Mouse (Mus musculus) layer of hippocampus, adult 9-11 months (tissue): Measurements from ENCODE around the gene Mterf2.

Experiments
- DNase-seq: peaks from one replicate; pipeline ENCODE4 v3.0.0; 2022

Gene Mterf2

GRCm38 (mm10) chr10:85127395-85128287 is at the start of gene Mterf2:
TSS of gene Mterf2 (minus strand) at chr10:85128027.
- DNase-seq = peak; percentile 99

DNA sequence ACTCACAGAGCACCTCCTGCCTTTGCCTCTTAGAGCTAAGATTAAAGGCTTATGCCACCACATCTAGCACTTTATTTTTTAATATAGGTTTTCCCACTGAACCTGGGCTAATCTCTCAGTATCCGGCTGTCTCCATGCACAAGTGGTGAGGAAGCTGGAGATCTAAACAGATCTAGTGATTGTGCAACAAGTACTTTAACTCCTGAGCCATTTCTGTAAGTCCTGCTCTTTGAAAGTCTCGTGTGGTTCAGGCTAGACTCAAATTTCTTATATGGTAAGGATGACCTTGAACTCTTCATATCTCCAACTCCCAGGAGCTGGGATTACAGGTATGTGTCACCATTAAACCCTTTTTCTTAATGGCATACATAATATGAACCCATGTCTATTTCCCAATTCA is 48.8 kb upstream of the Mterf2 start:
- DNase-seq = no peak

- no peak for DNase-seq
Measured at GRCm38 (mm10) chr10:85165306-85165705, 37.5 kb upstream of the Mterf2 start.

DNA sequence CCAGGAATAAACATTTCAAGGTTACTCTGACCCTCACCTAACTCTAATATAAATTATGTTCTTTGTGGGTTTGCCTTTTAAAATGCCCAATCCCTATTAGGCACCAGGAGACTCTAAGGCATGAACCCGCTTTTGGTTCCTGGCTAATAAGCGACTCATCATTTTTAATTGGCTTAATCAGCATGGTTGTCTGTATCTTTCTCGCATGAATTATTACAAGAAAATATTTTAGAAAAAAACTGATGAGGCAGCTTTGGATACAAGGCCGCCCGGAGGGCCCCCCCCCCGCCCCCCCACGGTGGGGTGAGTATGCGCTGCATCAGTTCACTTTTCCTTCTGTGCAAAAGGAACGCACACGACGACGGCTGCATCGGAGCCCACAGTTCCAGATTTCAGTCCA is 37.0 kb upstream of the Mterf2 start:
- DNase-seq = no peak

DNA sequence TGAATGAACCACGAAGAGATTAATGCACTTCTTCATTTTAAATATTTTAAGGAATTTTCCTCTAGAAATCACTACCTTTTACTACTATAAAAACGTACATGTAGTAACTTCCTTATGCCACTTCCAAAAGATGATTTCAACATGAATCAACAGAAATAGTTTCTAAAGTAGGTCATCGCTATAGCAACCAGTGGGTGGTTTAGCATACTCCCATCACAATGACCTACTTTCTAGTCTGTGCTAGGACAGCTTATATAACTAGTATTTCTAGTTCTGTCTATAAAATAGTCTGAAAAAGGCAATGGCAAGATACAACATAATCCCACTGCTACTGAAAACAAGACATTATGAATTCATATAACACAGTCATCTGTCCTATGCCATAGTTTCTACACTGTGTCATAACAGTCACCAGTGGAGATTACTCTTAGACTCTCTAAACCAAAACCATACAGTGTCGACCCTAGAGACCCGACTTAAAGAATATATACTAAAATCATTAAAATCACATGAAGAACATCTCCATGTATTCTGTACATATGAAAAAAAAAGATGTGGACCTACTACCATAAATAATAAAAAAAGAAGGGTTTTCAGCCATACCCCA is 34.0 kb upstream of the Mterf2 start:
- peak; percentile 34 for DNase-seq

GRCm38 (mm10) chr10:85159989-85160619 is 32.3 kb upstream of the Mterf2 start:
- no peak for DNase-seq

DNA sequence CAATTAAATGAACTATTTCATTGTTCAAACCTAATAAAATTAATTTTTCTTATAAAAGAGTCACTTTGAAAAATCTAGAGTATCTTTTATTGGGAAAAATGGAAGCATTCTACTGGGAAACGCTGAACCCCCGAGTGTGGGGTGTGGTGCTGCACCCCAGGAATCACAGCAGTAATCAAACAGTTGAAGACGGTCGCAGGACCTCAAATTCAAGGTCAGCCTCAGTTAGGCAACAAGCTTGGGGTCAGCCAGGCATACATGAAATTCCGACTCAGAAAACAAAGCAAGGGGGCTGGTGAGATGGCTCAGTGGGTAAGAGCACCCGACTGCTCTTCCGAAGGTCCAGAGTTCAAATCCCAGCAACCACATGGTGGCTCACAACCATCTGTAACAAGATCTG is 29.6 kb upstream of the Mterf2 start:
- DNase-seq = no peak

DNA sequence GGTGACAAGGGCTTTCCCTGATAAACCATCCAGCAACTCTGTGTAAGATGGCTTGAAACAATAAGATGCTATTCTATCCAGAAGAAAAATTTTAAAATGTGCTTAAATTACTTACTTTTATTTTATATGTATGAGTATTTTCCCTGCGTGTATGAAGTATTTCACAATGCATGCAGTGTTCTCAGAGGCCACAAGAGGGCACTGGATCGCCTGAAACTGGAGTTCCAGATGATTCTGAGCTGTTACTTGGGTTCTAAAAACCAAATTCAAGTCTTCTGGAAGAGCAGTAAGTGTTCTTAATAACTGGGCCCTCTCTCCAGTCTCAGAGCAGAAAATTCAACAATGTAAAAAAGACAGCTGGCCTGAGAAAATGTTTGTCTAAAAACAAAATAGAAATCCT is 26.4 kb upstream of the Mterf2 start:
- DNase-seq = peak; percentile 10

DNA sequence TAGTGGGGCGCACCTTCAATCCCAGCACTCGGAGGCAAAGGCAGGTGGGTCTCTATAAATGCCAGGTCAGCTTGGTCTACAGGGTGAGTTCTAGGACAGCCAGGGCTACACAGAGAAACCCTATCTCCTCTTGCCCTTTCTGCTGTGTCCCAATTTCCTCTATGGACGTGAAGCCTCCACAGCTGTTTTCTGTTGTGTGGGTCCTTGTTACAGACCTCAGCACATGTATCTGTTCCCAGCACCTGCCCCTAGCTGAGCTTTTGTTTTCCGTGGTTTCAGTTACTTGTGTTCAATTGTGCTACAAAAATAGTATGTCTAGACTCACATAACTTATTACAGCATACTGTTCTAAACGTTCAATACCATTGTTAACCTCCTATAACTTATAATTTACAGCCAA is 21.4 kb upstream of the Mterf2 start:
- DNase-seq = no peak

DNA sequence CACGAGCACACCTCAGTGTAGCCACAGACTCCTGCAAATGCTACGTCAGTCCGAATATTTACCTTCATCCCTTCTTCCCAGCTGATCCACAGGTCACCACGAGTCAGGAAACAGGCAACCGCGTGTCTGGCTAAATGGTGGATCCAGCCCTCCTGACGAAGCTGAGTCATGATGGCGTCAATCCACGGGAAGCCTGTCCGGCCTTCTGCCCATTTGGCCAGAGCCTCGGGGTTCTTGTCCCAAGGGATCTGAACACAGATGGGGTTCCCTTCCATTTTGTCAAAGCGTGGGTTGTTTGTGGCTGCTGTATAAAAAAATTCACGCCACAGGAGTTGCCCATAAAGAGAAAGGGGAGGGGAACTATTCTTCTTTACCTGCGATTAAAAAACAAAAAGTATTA is 18.5 kb upstream of the Mterf2 start:
- no peak for DNase-seq

GRCm38 (mm10) chr10:85141465-85141864 is 13.6 kb upstream of the Mterf2 start:
- DNase-seq = no peak

- DNase-seq = no peak
Measured at GRCm38 (mm10) chr10:85136573-85136972, 8.7 kb upstream of the Mterf2 start.

GRCm38 (mm10) chr10:85128453-85128852 is 626 bp upstream of the Mterf2 start:
- no peak for DNase-seq

DNA sequence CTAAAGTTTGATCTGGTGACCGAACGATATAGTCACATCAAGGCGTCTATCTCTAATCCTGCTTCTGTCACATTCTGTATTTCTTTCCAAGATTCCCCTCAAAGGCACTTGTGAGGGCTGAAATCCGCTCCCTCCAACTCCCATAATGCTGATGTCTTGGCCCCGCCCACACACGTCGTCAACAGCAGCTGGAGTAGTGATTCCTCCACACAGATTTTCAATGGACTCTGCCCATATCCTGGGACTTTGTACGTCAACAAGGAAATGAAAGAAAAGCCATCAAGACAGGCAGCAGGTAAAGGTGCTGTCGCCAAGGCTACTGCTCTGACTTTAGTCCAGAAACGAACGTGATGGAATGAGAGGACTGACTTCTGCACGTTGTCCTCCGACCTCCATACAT is 2.6 kb downstream of the Mterf2 start:
- no peak for DNase-seq

DNA sequence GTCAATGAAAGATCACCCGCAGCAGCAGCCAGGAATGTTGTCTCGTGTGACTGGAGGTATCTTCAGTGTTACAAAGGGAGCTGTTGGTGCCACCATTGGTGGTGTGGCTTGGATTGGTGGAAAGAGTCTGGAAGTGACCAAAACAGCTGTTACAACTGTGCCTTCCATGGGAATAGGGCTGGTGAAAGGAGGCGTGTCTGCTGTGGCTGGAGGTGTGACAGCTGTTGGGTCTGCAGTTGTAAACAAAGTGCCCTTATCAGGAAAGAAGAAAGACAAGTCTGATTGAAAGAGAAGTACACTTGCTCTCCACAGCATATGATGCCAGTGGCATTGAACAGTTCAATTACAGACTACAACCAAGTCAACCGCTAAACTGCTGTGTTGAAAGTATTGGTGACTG is 13.4 kb downstream of the Mterf2 start:
- DNase-seq = no peak

GRCm38 (mm10) chr10:85103085-85103885 is 24.5 kb downstream of the Mterf2 start:
- peak; percentile 18 for DNase-seq

GRCm38 (mm10) chr10:85102247-85103084 is 25.4 kb downstream of the Mterf2 start, which contains the start of the genes Fhl4 and Tmem263:
TSS of gene Fhl4 (minus strand) at chr10:85102495.
TSS of gene Tmem263 (plus strand) at chr10:85102627.
- DNase-seq = peak; percentile 69

DNA sequence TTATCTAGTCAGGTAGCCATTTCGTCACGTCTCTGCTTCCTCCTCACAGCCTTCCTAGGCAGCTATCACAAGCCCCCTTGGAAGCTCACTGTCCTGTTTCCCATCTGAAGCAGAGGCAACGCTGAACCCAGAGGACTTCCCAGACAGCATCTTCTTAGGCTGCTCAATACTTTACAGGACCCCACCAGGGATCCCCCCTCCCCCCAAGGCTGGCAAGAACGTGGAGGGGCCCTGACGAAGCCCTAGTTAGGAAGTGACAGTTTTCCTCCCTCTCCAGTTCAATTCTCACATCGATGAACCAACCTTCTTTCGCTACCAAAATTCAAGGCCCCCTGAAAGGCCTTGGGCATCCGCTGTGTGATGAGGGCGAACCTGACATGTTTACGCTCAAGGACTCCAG is 26.0 kb downstream of the Mterf2 start:
- no peak for DNase-seq

DNA sequence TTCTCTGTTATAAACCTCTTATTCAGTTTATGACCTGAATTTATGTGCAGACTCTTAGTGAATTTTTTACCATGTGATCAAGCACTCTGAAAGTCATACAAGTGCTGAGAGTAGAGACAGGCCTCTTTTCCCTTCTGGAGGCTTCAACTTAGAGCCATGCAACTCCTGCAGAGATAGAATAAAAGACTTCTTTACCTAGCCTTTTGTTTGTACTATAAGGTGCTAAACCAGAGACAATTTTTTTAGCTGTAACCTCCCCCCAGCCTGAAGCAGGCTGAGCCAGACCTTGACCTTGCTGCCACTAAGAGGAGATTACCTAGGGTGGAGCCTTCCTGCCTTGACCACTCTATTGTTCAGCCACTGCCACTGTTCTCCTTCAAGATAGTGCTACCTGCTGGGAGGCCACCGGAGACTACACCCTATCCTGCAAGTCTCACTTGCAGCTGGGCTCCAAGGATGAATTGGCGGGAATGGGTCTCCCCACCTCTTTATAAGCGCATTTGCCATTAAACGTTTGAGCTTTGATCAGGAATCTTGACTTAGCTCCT is 56.1 kb downstream of the Mterf2 start:
- no peak for DNase-seq
